Mouse (Mus musculus) kidney, postnatal 0 days (tissue): Measurements from ENCODE around the gene Olfr656. TPM values are rescaled to one million over a fixed set of nuclear protein-coding genes. Genes with fewer than 3 reads are reported as not detected.

Experiments used
- ATAC-seq: fragments of 200-750 bp; cut with Nextera tagmentation; replicated peaks from 2 replicates; pipeline ENCODE4 v1.8.0; 2017; ENCODE audit warnings: low read depth, moderate number of reproducible peaks, moderate TSS enrichment, moderate library complexity; ENCODE audit not compliant: low FRiP score
- DNase-seq: peaks from one replicate; pipeline ENCODE4 v3.0.0-alpha.2; 2016; ENCODE audit warnings: low spot score
- H3K27ac ChIP-seq: fragments of 300-500 bp; sonication (generic); 2 replicates; pipeline ENCODE4 v1.5.1; 2014; ENCODE audit warnings: mild to moderate bottlenecking
- H3K27me3 ChIP-seq: fragments of 300-500 bp; sonication (generic); 2 replicates; pipeline ENCODE4 v1.6.1; 2014; ENCODE audit warnings: low read length, mixed read lengths; ENCODE audit not compliant: insufficient read depth
- H3K36me3 ChIP-seq: fragments of 300-500 bp; sonication (generic); 2 replicates; pipeline ENCODE4 v1.6.1; 2014; ENCODE audit warnings: low read length, mixed read lengths; ENCODE audit not compliant: insufficient read depth
- H3K4me1 ChIP-seq: fragments of 300-500 bp; sonication (generic); replicated peaks from 2 replicates; pipeline ENCODE4 v1.6.1; 2014; ENCODE audit warnings: antibody characterized with exemption, low read length, mixed read lengths; ENCODE audit not compliant: insufficient read depth
- H3K4me2 ChIP-seq: fragments of 300-500 bp; sonication (generic); 2 replicates; pipeline ENCODE4 v1.6.1; 2014; ENCODE audit warnings: mild to moderate bottlenecking, low read length, moderate library complexity, mixed read lengths
- H3K4me3 ChIP-seq: fragments of 300-500 bp; sonication (generic); replicated peaks from 2 replicates; pipeline ENCODE4 v1.5.1; 2014; ENCODE audit warnings: low read depth, low read length
- H3K9ac ChIP-seq: fragments of 300-500 bp; sonication (generic); 2 replicates; pipeline ENCODE4 v1.6.1; 2014; ENCODE audit warnings: low read depth, low read length
- H3K9me3 ChIP-seq: fragments of 300-500 bp; sonication (generic); replicated peaks from 2 replicates; pipeline ENCODE4 v1.6.1; 2016; ENCODE audit warnings: low read length, inconsistent platforms, mixed read lengths
- CTCF ChIP-seq: IDR thresholded peaks from 2 replicates; pipeline ENCODE4 v1.5.1; 2016; ENCODE audit warnings: antibody characterized with exemption, low read depth, mild to moderate bottlenecking, moderate library complexity
- WGBS: fragments of 180-500 bp; shearing (Covaris S2); extraction: QIAGEN DNeasy Blood & Tissue Kit; methylation state at CpG from one replicate; pipeline ENCODE4 v1.1.7; 2014; 5-methylcytosine and 5-hydroxymethylcytosine counted together
- polyA plus RNA-seq: library from polyadenylated mRNA; unstranded; fragments of >200 nt; fragmentation: Nextera tagmentation; extraction: Ambion mirVana; gene quantifications from 2 replicates; pipeline ENCODE4 v1.2.1, GENCODE M21; 2015

Olfr656 gene
- not detected in 2 replicates for polyA plus RNA-seq

GRCm38 (mm10) chr7:104613655-104614054 lies at the start of gene Olfr656:
TSS of gene Olfr656 (plus strand) at chr7:104613955.
- TF ChIP-seq CTCF = no peak

DNA sequence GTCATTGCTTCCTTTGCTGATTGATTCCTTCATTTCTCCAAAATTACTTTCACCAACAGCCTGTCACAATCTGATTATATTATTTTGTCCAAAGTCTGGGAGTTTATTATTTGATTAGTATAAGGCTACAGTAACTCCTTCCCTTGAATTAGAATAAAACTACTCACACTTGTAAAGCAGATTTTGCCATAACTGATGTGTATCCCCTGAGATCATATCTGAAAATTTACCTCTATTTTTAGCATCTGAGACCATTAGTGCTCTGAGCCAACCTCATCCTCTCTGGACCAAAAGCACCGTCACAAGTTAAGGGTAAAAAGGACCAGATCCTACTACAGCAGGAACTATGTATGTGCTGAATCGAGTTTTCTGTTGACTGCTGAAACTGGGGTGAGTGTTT lies 36.7 kb upstream of the Olfr656 start, which contains the start of gene Olfr653:
Gene Olfr653, plus strand, starts transcription at position 301 of the 400 bp plus-strand sequence.
- H3K4me2 ChIP-seq = no peak within 1 kb of the TSS
- 64% methylated on average over 2 of the region's 2 CpGs for WGBS

More at GRCm38 (mm10) chr7:104613655-104614054, at the start of gene Olfr656:
- H3K27ac ChIP-seq = no peak within 1 kb of the TSS
- DNase-seq (no peak), ATAC-seq (no peak)
- no peak within 1 kb of the TSS for H3K9ac ChIP-seq
- no peaks in the 10 kb centered on the region for H3K27me3 ChIP-seq
- H3K4me1 ChIP-seq = no peaks in the 10 kb centered on the region
- H3K9me3 ChIP-seq = no peaks in the 10 kb centered on the region
- 82% methylated on average over 4 of the region's 4 CpGs for WGBS
- no peak within 1 kb of the TSS for H3K4me2 ChIP-seq
- no peak within 1 kb of the TSS for H3K4me3 ChIP-seq
- no peaks in the 10 kb centered on the region for H3K36me3 ChIP-seq

DNA sequence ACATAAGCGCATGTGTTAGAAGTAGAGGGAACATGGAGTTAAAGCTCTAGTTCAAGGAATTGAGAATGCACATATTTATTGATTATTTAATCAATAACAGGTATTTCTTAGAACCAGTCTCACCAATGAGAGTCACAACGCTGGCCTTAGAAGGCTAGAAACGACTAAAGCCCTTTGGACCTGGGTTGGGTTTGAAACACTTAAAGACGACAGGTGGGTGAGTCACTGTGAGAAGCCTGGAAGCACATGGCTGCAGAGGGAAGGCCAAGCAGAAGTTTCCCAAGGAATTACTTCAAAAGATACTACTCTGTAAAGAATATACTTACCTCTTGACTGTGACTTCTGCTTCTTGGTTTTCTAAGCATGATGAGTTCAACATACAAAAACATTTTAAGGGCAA lies 32.9 kb upstream of the Olfr656 start:
- H3K9ac ChIP-seq = no peak overlapping the region
- H3K4me3 ChIP-seq = no peak overlapping the region
- H3K27ac ChIP-seq = no peak overlapping the region
- TF ChIP-seq CTCF = no peak
- no peaks in the 10 kb centered on the region for H3K27me3 ChIP-seq
- no peaks in the 10 kb centered on the region for H3K9me3 ChIP-seq
- no peak for DNase-seq
- no peak for ATAC-seq
- no peak overlapping the region for H3K4me2 ChIP-seq
- WGBS = 91% methylated on average over 4 of the region's 4 CpGs
- no peaks in the 10 kb centered on the region for H3K36me3 ChIP-seq
- no peaks in the 10 kb centered on the region for H3K4me1 ChIP-seq

More for the DNA sequence above, 36.7 kb upstream of the Olfr656 start, which contains the start of gene Olfr653:
- TF ChIP-seq CTCF = no peak
- DNase-seq (no peak), ATAC-seq (no peak)
- H3K4me3 ChIP-seq = no peak within 1 kb of the TSS
- no peaks in the 10 kb centered on the region for H3K27me3 ChIP-seq
- H3K36me3 ChIP-seq = no peaks in the 10 kb centered on the region
- H3K9ac ChIP-seq = no peak within 1 kb of the TSS
- H3K27ac ChIP-seq = no peak within 1 kb of the TSS
- H3K4me1 ChIP-seq = no peaks in the 10 kb centered on the region
- no peaks in the 10 kb centered on the region for H3K9me3 ChIP-seq

DNA sequence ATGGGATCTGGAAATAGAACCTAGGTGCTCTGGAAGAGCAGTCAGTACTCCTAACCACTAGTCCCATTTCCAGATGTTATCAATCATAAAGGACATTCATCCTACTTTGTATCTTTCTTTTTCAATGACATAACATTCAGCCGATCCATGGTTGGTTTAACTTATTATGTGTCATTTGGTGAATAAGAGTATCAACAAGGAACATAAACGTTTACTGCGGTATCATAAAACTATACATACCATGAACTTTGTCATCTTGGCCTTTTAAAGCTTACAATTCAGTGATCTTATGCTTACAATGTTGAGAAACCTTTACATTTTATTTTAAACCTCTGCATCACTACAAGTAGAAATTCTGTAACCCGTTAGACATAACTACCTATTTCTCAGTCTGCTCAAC lies 32.3 kb upstream of the Olfr656 start:
- H3K9me3 ChIP-seq = no peaks in the 10 kb centered on the region
- H3K4me2 ChIP-seq = no peak overlapping the region
- no peak overlapping the region for H3K4me3 ChIP-seq
- DNase-seq (no peak), ATAC-seq (no peak)
- no peak for TF ChIP-seq CTCF
- H3K27ac ChIP-seq = no peak overlapping the region
- H3K4me1 ChIP-seq = no peaks in the 10 kb centered on the region
- H3K27me3 ChIP-seq = no peaks in the 10 kb centered on the region
- 84% methylated on average over 4 of the region's 4 CpGs for WGBS
- H3K9ac ChIP-seq = no peak overlapping the region
- no peaks in the 10 kb centered on the region for H3K36me3 ChIP-seq

- WGBS = 85% methylated on average over 4 of the region's 4 CpGs
- Histone ChIP-seq H3K27me3 (no peaks in the 10 kb centered on the region), H3K4me3 (no peak within 1 kb of the TSS), H3K36me3 (no peaks in the 10 kb centered on the region), H3K9me3 (no peaks in the 10 kb centered on the region), H3K4me2 (no peak within 1 kb of the TSS), H3K9ac (no peak within 1 kb of the TSS), H3K4me1 (no peaks in the 10 kb centered on the region), H3K27ac (no peak within 1 kb of the TSS)
- TF ChIP-seq CTCF = no peak
- DNase-seq (no peak), ATAC-seq (no peak)
Measured at GRCm38 (mm10) chr7:104586725-104587124, 27.0 kb upstream of the Olfr656 start, which contains the start of gene Olfr654. TSS of gene Olfr654 (plus strand) at chr7:104587025.

DNA sequence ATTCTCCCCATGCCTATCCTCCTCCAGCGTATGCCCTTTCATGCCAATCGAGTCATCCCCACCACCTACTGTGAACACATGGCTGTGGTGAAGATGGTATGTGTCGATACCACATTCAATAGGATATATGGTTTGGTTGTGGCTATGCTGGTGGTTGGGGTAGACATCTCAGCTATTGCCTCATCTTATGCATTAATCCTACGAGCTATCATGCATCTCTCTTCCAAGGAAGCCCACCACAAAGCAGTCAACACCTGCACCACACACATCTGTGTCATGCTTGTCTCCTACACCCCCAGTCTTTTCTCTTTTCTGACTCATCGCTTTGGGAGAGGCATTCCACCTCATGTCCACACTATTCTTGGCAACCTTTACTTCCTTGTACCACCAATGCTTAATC lies 25.5 kb upstream of the Olfr656 start:
- H3K4me3 ChIP-seq = no peak overlapping the region
- no peak for DNase-seq
- no peaks in the 10 kb centered on the region for H3K36me3 ChIP-seq
- H3K27me3 ChIP-seq = no peaks in the 10 kb centered on the region
- no peak overlapping the region for H3K4me2 ChIP-seq
- H3K9ac ChIP-seq = no peak overlapping the region
- WGBS = 87% methylated on average over 5 of the region's 5 CpGs
- H3K4me1 ChIP-seq = no peaks in the 10 kb centered on the region
- no peak overlapping the region for H3K27ac ChIP-seq
- TF ChIP-seq CTCF = no peak
- no peak for ATAC-seq
- H3K9me3 ChIP-seq = no peaks in the 10 kb centered on the region

GRCm38 (mm10) chr7:104601679-104602078 lies 12.1 kb upstream of the Olfr656 start, which contains the start of gene Olfr655:
TSS of gene Olfr655 (minus strand) at chr7:104601779.
- Histone ChIP-seq H3K4me3 (no peak within 1 kb of the TSS), H3K27ac (no peak within 1 kb of the TSS), H3K9ac (no peak within 1 kb of the TSS), H3K27me3 (no peaks in the 10 kb centered on the region), H3K36me3 (no peaks in the 10 kb centered on the region), H3K4me1 (no peaks in the 10 kb centered on the region), H3K4me2 (no peak within 1 kb of the TSS), H3K9me3 (no peaks in the 10 kb centered on the region)
- 86% methylated on average over 2 of the region's 2 CpGs for WGBS
- ATAC-seq = no peak
- no peak for DNase-seq
- no peak for TF ChIP-seq CTCF
